Mouse (Mus musculus): Measurements from ENCODE around the gene Gm3625.

Gene Gm3625

GRCm38 (mm10) chr12:4592541-4593165 lies at the start of gene Gm3625, which contains the start of gene Itsn2:
Gm3625 (minus strand) TSS chr12:4592927.
Itsn2 (plus strand) TSS chr12:4592638.
- peak; percentile 74 for DNase-seq (ENCODE audit: low spot score)

- DNase-seq (ENCODE audit: low spot score): no peak
Observed at GRCm38 (mm10) chr12:4640737-4641136, 48.0 kb upstream of the Gm3625 start.

- no peak for DNase-seq (ENCODE audit: low spot score)
Observed at GRCm38 (mm10) chr12:4638438-4638837, 45.7 kb upstream of the Gm3625 start.

- no peak for DNase-seq (ENCODE audit: low spot score)
Observed at GRCm38 (mm10) chr12:4632957-4633356, 40.2 kb upstream of the Gm3625 start.

- no peak for DNase-seq (ENCODE audit: low spot score)
Observed at GRCm38 (mm10) chr12:4624201-4624600, 31.5 kb upstream of the Gm3625 start.

GRCm38 (mm10) chr12:4614722-4615121 lies 22.0 kb upstream of the Gm3625 start:
- DNase-seq (ENCODE audit: low spot score): no peak

GRCm38 (mm10) chr12:4606625-4607024 lies 13.9 kb upstream of the Gm3625 start:
- no peak for DNase-seq (ENCODE audit: low spot score)

GRCm38 (mm10) chr12:4599713-4600112 lies 7.0 kb upstream of the Gm3625 start:
- no peak for DNase-seq (ENCODE audit: low spot score)

- DNase-seq (ENCODE audit: low spot score): peak; percentile 31
Observed at GRCm38 (mm10) chr12:4598666-4599428, 6.1 kb upstream of the Gm3625 start.

- no peak for DNase-seq (ENCODE audit: low spot score)
Observed at GRCm38 (mm10) chr12:4595055-4595454, 2.3 kb upstream of the Gm3625 start.

GRCm38 (mm10) chr12:4593930-4594391 lies 1.2 kb upstream of the Gm3625 start:
- DNase-seq (ENCODE audit: low spot score): peak; percentile 6

- peak; percentile 20 for DNase-seq (ENCODE audit: low spot score)
Observed at GRCm38 (mm10) chr12:4593166-4593929, 621 bp upstream of the Gm3625 start.

- DNase-seq (ENCODE audit: low spot score): no peak
Observed at GRCm38 (mm10) chr12:4592025-4592424, 702 bp downstream of the Gm3625 start.

GRCm38 (mm10) chr12:4588603-4589002 lies 4.1 kb downstream of the Gm3625 start:
- DNase-seq (ENCODE audit: low spot score): no peak

GRCm38 (mm10) chr12:4587846-4588245 lies 4.9 kb downstream of the Gm3625 start:
- no peak for DNase-seq (ENCODE audit: low spot score)

- DNase-seq (ENCODE audit: low spot score): no peak
Observed at GRCm38 (mm10) chr12:4582326-4582725, 10.4 kb downstream of the Gm3625 start.

- no peak for DNase-seq (ENCODE audit: low spot score)
Observed at GRCm38 (mm10) chr12:4574065-4574464, 18.7 kb downstream of the Gm3625 start.

- DNase-seq (ENCODE audit: low spot score): peak; percentile 74
Observed at GRCm38 (mm10) chr12:4571864-4572263, 20.9 kb downstream of the Gm3625 start.

- DNase-seq (ENCODE audit: low spot score): no peak
Observed at GRCm38 (mm10) chr12:4558475-4559279, 34.0 kb downstream of the Gm3625 start.

- DNase-seq (ENCODE audit: low spot score): no peak
Observed at GRCm38 (mm10) chr12:4558013-4558412, 34.7 kb downstream of the Gm3625 start.

- DNase-seq (ENCODE audit: low spot score): no peak
Observed at GRCm38 (mm10) chr12:4557436-4557835, 35.3 kb downstream of the Gm3625 start.

GRCm38 (mm10) chr12:4556891-4557290 lies 35.8 kb downstream of the Gm3625 start:
- DNase-seq (ENCODE audit: low spot score): no peak
